Mouse (Mus musculus): Measurements from ENCODE around the gene Btbd3. TPM values are rescaled to one million over a fixed set of nuclear protein-coding genes. Genes with fewer than 3 reads are reported as not detected.

Gene Btbd3
- total RNA-seq, 2 experiments from 2014 or later: 186 to 197 TPM

GRCm38 (mm10) chr2:138515531-138515930, 259.2 kb downstream of the Btbd3 start:
- DNase-seq (ENCODE audit: low spot score in 2 of 2): no peak

GRCm38 (mm10) chr2:138528461-138528860, 272.1 kb downstream of the Btbd3 start:
- DNase-seq (ENCODE audit: low spot score in 2 of 2): no peak

GRCm38 (mm10) chr2:138531160-138531967, 275.0 kb downstream of the Btbd3 start:
- DNase-seq (ENCODE audit: low spot score in 2 of 2): no peak

- no peak for DNase-seq (ENCODE audit: low spot score in 2 of 2)
Observed at GRCm38 (mm10) chr2:138531992-138532391, 275.6 kb downstream of the Btbd3 start.

GRCm38 (mm10) chr2:138539655-138540054, 283.3 kb downstream of the Btbd3 start:
- DNase-seq (ENCODE audit: low spot score in 2 of 2): no peak

- DNase-seq (ENCODE audit: low spot score in 2 of 2): no peak
Observed at GRCm38 (mm10) chr2:138548990-138549389, 292.6 kb downstream of the Btbd3 start.

- peak; percentile 48 to 77 for DNase-seq (ENCODE audit: low spot score in 2 of 2)
Observed at GRCm38 (mm10) chr2:138551516-138551915, 295.2 kb downstream of the Btbd3 start.

GRCm38 (mm10) chr2:138555106-138555862, 298.9 kb downstream of the Btbd3 start:
- DNase-seq (ENCODE audit: low spot score in 2 of 2): peak; percentile 16 to 54

- no peak for DNase-seq (ENCODE audit: low spot score in 2 of 2)
Observed at GRCm38 (mm10) chr2:138585930-138586329, 329.6 kb downstream of the Btbd3 start.

GRCm38 (mm10) chr2:138587335-138587734, 331.0 kb downstream of the Btbd3 start:
- no peak for DNase-seq (ENCODE audit: low spot score in 2 of 2)

GRCm38 (mm10) chr2:138587795-138588545, 331.6 kb downstream of the Btbd3 start:
- peak; percentile 50 to 69 for DNase-seq (ENCODE audit: low spot score in 2 of 2)

GRCm38 (mm10) chr2:138589105-138589504, 332.7 kb downstream of the Btbd3 start:
- DNase-seq (ENCODE audit: low spot score in 2 of 2): no peak

- DNase-seq (ENCODE audit: low spot score in 2 of 2): no peak
Observed at GRCm38 (mm10) chr2:138590307-138590706, 333.9 kb downstream of the Btbd3 start.

GRCm38 (mm10) chr2:138612361-138612760, 356.0 kb downstream of the Btbd3 start:
- DNase-seq (ENCODE audit: low spot score in 2 of 2): peak in 1 of 2 experiments; percentile 22

- no peak for DNase-seq (ENCODE audit: low spot score in 2 of 2)
Observed at GRCm38 (mm10) chr2:138617501-138617900, 361.1 kb downstream of the Btbd3 start.
